Mouse (Mus musculus) liver, embryonic 16.5 days (tissue): ENCODE results near the gene Xirp1. TPM values are rescaled to one million over a fixed set of nuclear protein-coding genes. Genes with fewer than 3 reads are reported as not detected.
A peak's percentile ranks its signal among the peaks of the same experiment; 100 is the strongest.

ENCODE experiments used
- ATAC-seq: fragments of 200-750 bp; cut with Nextera tagmentation; 2 replicates; pipeline ENCODE4 v1.8.0; 2017; ENCODE audit warnings: low read depth, mild to moderate bottlenecking, moderate number of reproducible peaks, moderate library complexity
- H3K27ac ChIP-seq: fragments of 300-500 bp; sonication (generic); 2 replicates; pipeline ENCODE4 v1.5.1; 2014; ENCODE audit warnings: mild to moderate bottlenecking, low read length
- H3K27me3 ChIP-seq: fragments of 300-500 bp; sonication (generic); 2 replicates; pipeline ENCODE4 v1.6.1; 2014; ENCODE audit warnings: low read depth, low read length, mixed read lengths; ENCODE audit not compliant: control insufficient read depth, insufficient read depth
- H3K36me3 ChIP-seq: fragments of 300-500 bp; sonication (generic); 2 replicates; pipeline ENCODE4 v1.6.1; 2014; ENCODE audit warnings: mild to moderate bottlenecking; ENCODE audit not compliant: control insufficient read depth, insufficient read depth
- H3K4me1 ChIP-seq: fragments of 300-500 bp; sonication (generic); 2 replicates; pipeline ENCODE4 v1.6.1; 2014; ENCODE audit warnings: low read depth, low read length, mixed read lengths; ENCODE audit not compliant: control insufficient read depth
- H3K4me2 ChIP-seq: fragments of 300-500 bp; sonication (generic); 2 replicates; pipeline ENCODE4 v1.6.1; 2014; ENCODE audit warnings: low read depth, low read length, mixed read lengths
- H3K4me3 ChIP-seq: fragments of 300-500 bp; sonication (generic); 2 replicates; pipeline ENCODE4 v1.5.1; 2014; ENCODE audit warnings: low read depth, mild to moderate bottlenecking, low read length
- H3K9ac ChIP-seq: fragments of 300-500 bp; sonication (generic); 2 replicates; pipeline ENCODE4 v1.6.1; 2014; ENCODE audit warnings: low read depth, low read length
- H3K9me3 ChIP-seq: fragments of 300-500 bp; sonication (generic); replicated peaks from 2 replicates; pipeline ENCODE4 v1.6.1; 2016; ENCODE audit warnings: low read length; ENCODE audit not compliant: control insufficient read depth
- WGBS: fragments of 180-500 bp; shearing (Covaris S2); extraction: QIAGEN DNeasy Blood & Tissue Kit; methylation state at CpG from one replicate; pipeline ENCODE4 v1.1.7; 2014; ENCODE audit not compliant: insufficient replicate concordance; 5-methylcytosine and 5-hydroxymethylcytosine counted together
- polyA plus RNA-seq: library from polyadenylated mRNA; unstranded; fragments of >200 nt; fragmentation: Nextera tagmentation; extraction: Ambion mirVana; gene quantifications from 2 replicates; pipeline ENCODE4 v1.2.1, GENCODE M21; 2015

Xirp1 gene
- polyA plus RNA-seq, 1 experiment from 2014 or later = 0.26 TPM

DNA sequence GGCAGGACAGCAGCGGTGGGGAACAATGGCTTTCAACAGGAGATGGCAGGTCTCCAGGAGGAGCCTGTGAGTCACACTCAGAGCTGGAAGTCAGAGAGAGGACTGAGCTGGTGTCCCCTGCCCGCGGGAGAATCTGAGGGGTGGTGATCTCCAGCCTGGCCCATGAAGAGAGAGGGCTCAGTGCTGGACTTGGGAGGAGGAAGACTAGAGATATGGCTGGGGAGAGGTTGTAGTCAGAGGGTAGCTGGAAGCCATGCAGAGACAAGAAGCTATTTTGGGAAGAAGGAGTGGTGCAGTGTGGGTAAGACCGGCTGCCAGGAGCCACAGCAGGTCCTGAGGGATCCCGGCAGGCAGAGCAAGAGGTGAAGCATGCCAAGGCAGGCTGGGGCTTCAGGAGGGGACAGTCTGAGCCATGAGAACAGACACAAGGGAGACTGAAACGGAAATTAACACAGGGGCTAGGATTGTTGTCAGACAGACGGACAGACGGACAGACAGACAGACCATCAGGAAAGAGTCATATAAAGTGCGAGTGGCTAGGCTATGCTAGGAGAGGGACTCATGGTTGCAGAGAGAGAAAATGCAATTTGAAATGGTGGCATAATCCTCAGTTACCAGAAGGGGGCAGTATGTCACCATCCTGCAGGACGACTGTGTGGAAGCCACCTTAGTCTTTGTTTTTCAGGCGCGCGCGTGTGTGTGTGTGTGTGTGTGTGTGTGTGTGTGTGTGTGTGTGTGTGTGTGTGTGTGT lies 4.2 kb upstream of the Xirp1 start:
- H3K27me3 ChIP-seq = no peaks in the 10 kb centered on the region
- H3K4me3 ChIP-seq = no peak overlapping the region
- peak; percentile 35; the same call in 1 of the 2 replicates for ATAC-seq
- WGBS = 17% methylated on average over 11 of the region's 14 CpGs
- H3K27ac ChIP-seq = no peak overlapping the region
- no peaks in the 10 kb centered on the region for H3K9me3 ChIP-seq
- H3K36me3 ChIP-seq = no peaks in the 10 kb centered on the region
- H3K9ac ChIP-seq = no peak overlapping the region
- peaks cover 5% of the 10 kb centered on the region for H3K4me1 ChIP-seq
- H3K4me2 ChIP-seq = no peak overlapping the region

DNA sequence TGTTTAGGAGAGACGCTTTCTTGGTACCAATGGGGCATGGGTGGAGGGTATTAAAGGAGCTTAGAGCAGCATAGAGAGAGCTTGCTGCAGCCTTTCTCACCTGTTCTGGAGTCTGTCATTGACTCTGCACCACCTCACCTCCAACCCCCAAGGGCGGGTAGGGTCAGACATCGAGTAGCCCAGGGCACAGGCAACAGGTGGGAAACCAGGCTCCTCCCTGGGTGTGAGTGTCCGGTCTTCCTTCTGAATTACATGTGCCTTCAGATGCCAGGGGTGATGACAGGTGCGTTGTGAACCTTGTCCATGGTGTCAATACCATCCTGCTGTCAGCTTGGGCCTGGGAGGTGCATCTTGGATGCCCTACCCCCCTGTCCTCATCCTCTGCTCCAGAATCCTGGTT lies 1.2 kb upstream of the Xirp1 start:
- Histone ChIP-seq H3K4me3 (no peak overlapping the region), H3K27me3 (no peaks in the 10 kb centered on the region), H3K36me3 (no peaks in the 10 kb centered on the region), H3K27ac (no peak overlapping the region), H3K9me3 (no peaks in the 10 kb centered on the region), H3K9ac (no peak overlapping the region), H3K4me1 (peaks cover 5% of the 10 kb centered on the region), H3K4me2 (no peak overlapping the region)
- 64% methylated on average over 5 of the region's 5 CpGs for WGBS
- no peak for ATAC-seq

- Histone ChIP-seq H3K9ac (no peak overlapping the region), H3K4me3 (no peak overlapping the region), H3K9me3 (no peaks in the 10 kb centered on the region), H3K27me3 (no peaks in the 10 kb centered on the region), H3K27ac (no peak overlapping the region), H3K4me2 (no peak overlapping the region), H3K4me1 (peaks cover 5% of the 10 kb centered on the region), H3K36me3 (no peaks in the 10 kb centered on the region)
- ATAC-seq = no peak
- WGBS = 65% methylated on average over 10 of the region's 10 CpGs
These were observed 773 bp upstream of the Xirp1 start for GRCm38 (mm10) chr9:120024171-120024570.

DNA sequence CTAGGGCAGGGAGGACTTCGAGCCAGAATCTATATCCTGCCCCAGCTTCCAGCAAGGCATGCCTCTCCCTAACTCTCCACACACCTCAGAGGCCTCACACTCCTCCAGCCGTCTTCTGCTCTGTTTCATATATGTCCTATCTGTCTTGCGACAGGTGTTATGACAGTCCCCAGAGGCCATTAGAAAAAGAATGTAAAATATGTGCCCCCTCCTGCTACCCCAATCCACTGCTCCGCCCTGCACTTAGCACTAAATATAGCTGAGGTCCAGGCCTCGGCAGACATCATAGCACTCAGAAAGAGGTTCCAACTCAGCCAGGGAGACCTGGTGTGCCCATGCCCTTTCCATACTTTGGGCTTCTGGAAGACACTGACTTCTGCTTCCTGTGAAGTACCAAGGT lies 2.2 kb downstream of the Xirp1 start:
- H3K4me1 ChIP-seq = no peaks in the 10 kb centered on the region
- H3K36me3 ChIP-seq = no peaks in the 10 kb centered on the region
- no peak overlapping the region for H3K4me3 ChIP-seq
- WGBS = 48% methylated on average over 5 of the region's 5 CpGs
- no peak overlapping the region for H3K9ac ChIP-seq
- H3K27me3 ChIP-seq = no peaks in the 10 kb centered on the region
- no peak overlapping the region for H3K27ac ChIP-seq
- no peak overlapping the region for H3K4me2 ChIP-seq
- H3K9me3 ChIP-seq = no peaks in the 10 kb centered on the region
- no peak for ATAC-seq

GRCm38 (mm10) chr9:120020285-120020890 lies 3.0 kb downstream of the Xirp1 start:
- H3K27ac ChIP-seq = no peak overlapping the region
- H3K4me1 ChIP-seq = no peaks in the 10 kb centered on the region
- H3K4me3 ChIP-seq = no peak overlapping the region
- H3K9me3 ChIP-seq = no peaks in the 10 kb centered on the region
- H3K27me3 ChIP-seq = no peaks in the 10 kb centered on the region
- H3K36me3 ChIP-seq = no peaks in the 10 kb centered on the region
- H3K9ac ChIP-seq = no peak overlapping the region
- 28% methylated on average over 7 of the region's 7 CpGs for WGBS
- H3K4me2 ChIP-seq = no peak overlapping the region
- no peak for ATAC-seq

- H3K9ac ChIP-seq = no peak overlapping the region
- WGBS = 61% methylated on average over 10 of the region's 10 CpGs
These were observed 6.4 kb downstream of the Xirp1 start for GRCm38 (mm10) chr9:120016956-120017355.

DNA sequence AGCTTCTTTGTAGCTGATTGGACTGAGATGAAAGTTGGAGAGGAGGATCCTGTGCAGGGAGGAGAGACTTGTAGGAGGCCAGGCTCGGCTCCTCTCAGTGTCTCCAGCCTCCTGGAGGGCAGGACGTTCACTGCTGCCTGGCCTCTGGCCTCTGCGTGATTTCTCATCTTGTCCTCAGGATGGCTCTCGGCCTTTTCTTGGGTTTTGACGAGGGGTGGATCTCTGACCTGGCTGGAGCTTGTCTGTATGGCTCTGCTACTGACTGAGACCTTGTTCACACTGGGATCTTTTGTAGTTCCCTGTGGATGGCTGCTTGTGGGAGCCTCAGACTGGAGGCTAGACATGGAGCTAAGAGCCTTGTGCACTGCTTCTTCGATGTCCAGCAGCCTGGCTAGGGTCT lies 8.6 kb downstream of the Xirp1 start:
- no peak for ATAC-seq
- Histone ChIP-seq H3K4me1 (peaks cover 14% of the 10 kb centered on the region), H3K9me3 (no peaks in the 10 kb centered on the region), H3K4me3 (no peak overlapping the region), H3K36me3 (no peaks in the 10 kb centered on the region), H3K4me2 (no peak overlapping the region), H3K9ac (no peak overlapping the region), H3K27me3 (no peaks in the 10 kb centered on the region; the same call in 1 of the 2 replicates), H3K27ac (no peak overlapping the region)
- WGBS = 55% methylated on average over 6 of the region's 6 CpGs

More at GRCm38 (mm10) chr9:120016956-120017355, 6.4 kb downstream of the Xirp1 start:
- no peak overlapping the region for H3K27ac ChIP-seq
- no peak overlapping the region for H3K4me2 ChIP-seq
- H3K9me3 ChIP-seq = no peaks in the 10 kb centered on the region
- peak; percentile 11 for ATAC-seq
- H3K4me3 ChIP-seq = no peak overlapping the region
- no peaks in the 10 kb centered on the region; the same call in 1 of the 2 replicates for H3K4me1 ChIP-seq
- H3K36me3 ChIP-seq = no peaks in the 10 kb centered on the region
- H3K27me3 ChIP-seq = no peaks in the 10 kb centered on the region; the same call in 1 of the 2 replicates

DNA sequence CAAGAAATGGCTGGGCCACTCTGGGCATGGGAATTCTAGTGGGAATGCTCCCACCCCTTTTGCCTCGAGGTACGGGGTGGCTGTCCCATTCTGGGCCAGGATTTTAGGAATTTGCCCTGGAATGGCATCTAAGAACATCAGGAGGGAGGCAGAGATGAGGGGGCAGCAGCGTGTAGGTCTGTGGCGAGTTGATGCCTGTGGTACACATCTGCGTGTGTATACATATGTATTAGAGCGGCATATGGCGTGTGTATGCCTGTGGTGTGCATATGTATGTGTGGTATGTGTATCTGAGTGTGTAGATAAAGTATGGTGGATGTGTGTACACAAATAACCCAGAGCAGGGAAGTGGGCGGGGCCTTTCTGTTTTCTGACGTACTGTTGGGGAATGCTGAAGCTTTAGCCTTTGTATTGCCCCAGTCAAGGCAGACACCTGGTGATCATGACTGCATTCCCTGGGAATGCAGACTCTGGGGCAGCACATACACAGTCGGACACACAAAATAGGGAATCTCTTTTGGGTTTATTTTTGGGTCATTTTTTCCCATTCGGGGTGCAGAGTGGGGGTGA lies 10.1 kb downstream of the Xirp1 start:
- WGBS = 55% methylated on average over 11 of the region's 11 CpGs
- no peak overlapping the region for H3K9ac ChIP-seq
- H3K27ac ChIP-seq = no peak overlapping the region
- peaks cover 14% of the 10 kb centered on the region for H3K4me1 ChIP-seq
- ATAC-seq = no peak
- H3K27me3 ChIP-seq = no peaks in the 10 kb centered on the region; the same call in 1 of the 2 replicates
- no peak overlapping the region for H3K4me2 ChIP-seq
- H3K36me3 ChIP-seq = no peaks in the 10 kb centered on the region
- H3K4me3 ChIP-seq = no peak overlapping the region
- no peaks in the 10 kb centered on the region for H3K9me3 ChIP-seq

- H3K9ac ChIP-seq = no peak overlapping the region
- H3K27ac ChIP-seq = no peak overlapping the region
- H3K9me3 ChIP-seq = no peaks in the 10 kb centered on the region
- ATAC-seq = no peak
- no peaks in the 10 kb centered on the region for H3K36me3 ChIP-seq
- no peaks in the 10 kb centered on the region; the same call in 1 of the 2 replicates for H3K27me3 ChIP-seq
- H3K4me1 ChIP-seq = peaks cover 14% of the 10 kb centered on the region
- 70% methylated on average over 5 of the region's 5 CpGs for WGBS
- no peak overlapping the region for H3K4me2 ChIP-seq
- H3K4me3 ChIP-seq = no peak overlapping the region
These were observed 10.6 kb downstream of the Xirp1 start for GRCm38 (mm10) chr9:120012781-120013180.
